Mouse (Mus musculus) left cerebral cortex, postnatal 4 days (tissue): ENCODE data around the gene Vgll4. TPM values are rescaled to one million over a fixed set of nuclear protein-coding genes. Genes with fewer than 3 reads are reported as not detected.

Experiments used
- DNase-seq: peaks from one replicate; pipeline ENCODE4 v3.0.0-alpha.2; 2022
- intact Hi-C: fragments of 180-260 bp; cut with DNase I; formaldehyde crosslinking; loops from one replicate; pipeline ENCODE4 v1.15.1; 2025
- total RNA-seq, 2 experiments: library from RNA; stranded (reverse); gene quantifications; 2 replicates each; pipeline ENCODE4 v1.2.3; 2021

Vgll4 gene
- total RNA-seq, 2 experiments from 2014 or later = 60.0 to 63.7 TPM

DNA sequence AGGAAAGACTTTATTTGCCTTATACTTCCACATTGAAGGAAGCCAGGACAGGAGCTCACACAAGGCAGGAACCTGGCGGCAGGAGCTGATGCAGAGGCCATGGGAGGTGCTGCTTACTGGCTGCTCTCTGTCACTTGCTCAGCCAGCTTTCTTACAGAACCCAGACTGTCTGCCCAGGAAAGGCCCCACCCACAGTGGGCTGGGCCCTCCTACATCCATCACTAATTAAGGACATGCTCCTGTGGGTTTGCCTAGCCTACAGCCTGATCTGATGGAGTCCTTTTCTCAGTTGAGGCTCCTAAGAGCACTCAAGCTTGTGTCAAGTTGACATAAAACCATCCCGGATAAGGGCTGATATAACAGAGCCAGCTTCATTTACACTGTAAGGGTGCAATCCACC lies 115.4 kb downstream of the Vgll4 start:
- intact Hi-C loops = no loop called here
- no peak for DNase-seq

DNA sequence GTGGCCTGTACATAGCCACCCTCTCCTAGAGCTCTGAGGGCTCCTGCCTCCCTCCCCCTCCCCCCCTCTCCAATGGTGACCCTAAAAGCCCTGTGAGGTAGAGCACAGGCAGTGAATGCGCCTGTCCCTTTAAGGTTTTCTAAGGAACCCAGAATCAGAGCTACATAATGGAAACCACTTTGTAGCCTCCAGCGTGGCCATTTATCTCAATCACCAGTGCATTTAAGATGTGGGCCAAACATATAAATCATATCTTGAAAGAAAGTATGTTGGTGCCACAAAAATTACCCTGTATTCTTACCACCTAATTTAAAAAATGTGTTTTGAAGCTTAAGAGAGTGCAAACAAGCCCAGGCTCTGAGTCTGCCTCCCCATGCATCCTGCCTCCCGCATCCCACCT lies 117.1 kb downstream of the Vgll4 start:
- intact Hi-C loops = no loop called here
- DNase-seq = no peak

DNA sequence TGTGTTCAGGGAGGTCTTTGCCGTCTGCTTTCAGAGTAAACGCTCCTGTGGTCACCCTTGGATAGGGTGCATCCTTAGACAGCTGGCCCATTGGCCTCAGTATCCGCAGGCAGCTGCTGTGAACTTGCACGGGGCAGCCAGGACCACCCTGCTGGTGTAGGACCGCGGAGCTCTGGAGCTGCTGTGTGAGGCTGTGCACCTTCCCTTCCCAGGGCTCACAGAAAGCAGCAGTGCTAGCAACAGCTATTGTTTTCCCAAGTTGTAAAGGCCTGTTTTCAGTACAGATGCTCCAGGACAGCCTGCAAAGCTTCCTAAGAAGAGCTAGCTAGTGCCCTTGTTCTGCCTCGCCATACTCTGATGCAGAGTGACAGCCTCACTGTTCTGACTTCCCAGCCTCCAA lies 118.1 kb downstream of the Vgll4 start:
- intact Hi-C loops = no loop called here
- no peak for DNase-seq

DNA sequence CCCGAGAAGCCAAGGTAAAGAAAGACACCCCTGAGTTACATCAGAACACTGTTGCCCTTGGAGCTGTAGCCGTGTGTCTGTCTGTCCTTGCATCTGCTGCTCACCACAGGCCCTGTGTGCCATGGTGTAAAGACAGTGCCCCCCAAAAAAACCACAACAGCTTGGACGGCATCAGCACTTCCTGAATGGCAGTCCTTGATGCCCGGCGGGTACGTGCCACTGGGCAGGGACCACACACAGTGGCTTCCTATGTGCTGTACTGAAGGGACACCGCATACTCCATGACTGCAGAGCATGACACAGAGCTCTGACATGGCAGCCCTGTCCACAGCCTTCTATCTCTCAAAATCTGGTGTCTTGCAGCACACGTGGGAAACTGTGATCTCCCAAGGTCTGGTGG lies 120.0 kb downstream of the Vgll4 start:
- intact Hi-C loops = no loop called here
- DNase-seq = no peak

DNA sequence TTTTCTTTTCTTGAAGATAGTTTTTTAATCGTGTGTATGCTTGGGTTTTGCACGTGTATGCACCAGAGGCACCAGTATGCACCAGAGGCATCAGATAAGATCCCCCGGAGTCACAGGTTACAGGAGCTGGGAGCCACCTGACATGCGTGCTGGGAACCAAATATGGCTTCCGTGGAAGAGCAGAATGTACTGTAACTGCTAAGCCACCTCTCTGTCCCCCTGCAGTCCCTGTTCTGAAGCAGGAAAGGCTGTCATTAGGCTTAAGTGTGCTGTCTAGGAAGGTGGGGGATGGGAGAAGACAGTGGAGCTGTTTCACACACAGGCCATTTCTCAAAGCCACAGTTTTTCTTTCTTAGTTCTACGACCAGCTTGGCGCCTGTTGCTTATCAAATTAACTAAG lies 121.0 kb downstream of the Vgll4 start:
- no peak for DNase-seq
- intact Hi-C loops = no loop called here

DNA sequence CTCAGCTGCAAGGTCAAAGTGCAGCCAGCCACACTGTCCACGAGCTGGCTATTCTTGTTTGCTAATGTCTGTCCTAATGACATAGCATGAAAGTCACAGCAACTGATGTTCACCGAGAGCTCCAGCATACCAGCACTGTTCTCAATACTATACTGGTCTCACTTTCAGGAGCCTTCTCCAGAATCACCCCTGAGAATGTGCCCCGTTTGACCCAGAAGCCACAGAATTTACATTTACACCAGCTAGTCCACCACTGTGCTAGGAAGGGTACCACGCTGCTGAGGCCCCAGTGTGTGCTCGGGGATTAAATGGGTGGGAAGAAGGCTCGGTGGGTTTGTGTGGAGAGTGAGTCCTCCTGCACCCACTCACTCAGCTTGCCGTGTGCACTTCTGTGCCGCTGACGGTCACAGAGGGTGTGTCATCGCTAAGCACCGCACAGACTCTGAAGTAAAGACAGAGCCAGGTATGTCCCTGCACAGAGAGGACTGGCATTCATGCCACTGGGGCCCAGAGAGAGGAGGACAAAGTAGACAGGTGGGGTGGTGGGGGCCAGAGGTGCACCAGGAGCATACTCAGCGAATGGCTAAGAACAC lies 122.1 kb downstream of the Vgll4 start:
- DNase-seq = no peak
- intact Hi-C loops = no loop called here

DNA sequence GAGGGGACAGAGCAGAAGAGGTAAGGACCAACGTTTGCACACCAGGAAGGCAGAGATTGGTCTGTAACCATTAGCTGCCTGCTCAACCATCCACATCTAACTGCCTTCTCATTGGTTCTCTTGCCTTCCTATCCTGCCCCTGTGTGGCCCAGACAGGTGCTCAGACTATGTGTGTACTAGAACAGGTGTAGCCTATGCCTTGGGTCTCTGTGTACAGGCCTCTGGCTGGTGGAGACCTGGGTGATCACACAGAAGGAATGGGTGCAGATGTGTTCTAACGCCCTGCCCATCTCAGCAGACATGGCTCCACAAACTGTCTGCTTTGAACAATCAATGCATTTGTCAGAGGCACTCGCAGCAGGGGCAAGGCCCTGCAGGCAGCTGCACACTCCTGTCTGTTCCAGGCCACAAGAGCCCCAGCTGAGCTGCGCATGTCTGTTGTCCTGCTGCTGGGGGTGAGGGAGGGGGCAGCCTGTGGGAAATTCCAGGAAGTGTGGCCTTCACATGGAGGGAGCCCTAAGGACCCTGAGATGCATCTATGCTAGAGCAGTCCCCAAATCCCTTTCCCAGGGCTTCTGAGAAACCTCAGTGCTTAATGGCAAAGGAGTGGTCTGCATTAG lies 123.5 kb downstream of the Vgll4 start:
- intact Hi-C loops = no loop called here
- peak; percentile 52 for DNase-seq

DNA sequence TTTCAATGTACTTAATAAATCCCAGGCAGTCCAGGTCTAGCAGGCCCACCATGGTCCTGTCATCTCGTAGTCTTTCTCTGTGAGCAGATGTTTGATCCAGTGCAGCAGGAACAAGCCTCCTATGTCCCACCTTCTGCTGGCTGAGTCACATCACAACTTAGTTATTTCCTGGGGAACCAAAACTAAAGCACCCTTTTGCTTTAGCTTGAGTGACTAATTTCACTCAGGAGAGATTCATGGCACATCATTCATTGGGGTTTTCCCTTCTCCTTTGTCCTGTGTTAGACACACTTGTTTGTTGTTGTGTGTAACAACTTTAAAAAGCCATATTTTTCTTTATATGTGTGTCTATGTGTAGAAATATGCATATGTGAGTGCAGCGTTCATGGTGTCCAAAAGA lies 126.9 kb downstream of the Vgll4 start:
- intact Hi-C loops = no loop called here

DNA sequence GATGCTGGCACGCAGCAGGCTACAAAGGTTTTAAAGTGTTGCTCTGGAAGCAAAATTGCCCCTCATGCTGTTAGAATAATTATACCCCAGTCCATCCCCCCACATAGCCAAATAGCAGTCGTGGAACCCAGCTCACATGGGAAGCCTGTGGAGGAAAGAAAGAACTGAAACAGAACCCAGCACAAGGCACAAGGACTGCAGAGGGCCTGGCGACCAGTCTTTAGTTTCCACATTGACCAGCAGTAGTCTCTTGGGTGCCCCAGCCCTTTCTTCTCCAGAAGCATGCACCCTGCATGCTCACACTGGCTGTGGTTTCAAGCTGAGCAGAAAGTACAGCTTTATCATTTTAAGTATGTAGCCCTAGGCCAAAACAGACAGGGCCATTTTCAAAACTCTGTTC lies 127.7 kb downstream of the Vgll4 start:
- DNase-seq = no peak
- intact Hi-C loops = no loop called here

More for the DNA sequence above, 126.9 kb downstream of the Vgll4 start:
- DNase-seq = no peak

DNA sequence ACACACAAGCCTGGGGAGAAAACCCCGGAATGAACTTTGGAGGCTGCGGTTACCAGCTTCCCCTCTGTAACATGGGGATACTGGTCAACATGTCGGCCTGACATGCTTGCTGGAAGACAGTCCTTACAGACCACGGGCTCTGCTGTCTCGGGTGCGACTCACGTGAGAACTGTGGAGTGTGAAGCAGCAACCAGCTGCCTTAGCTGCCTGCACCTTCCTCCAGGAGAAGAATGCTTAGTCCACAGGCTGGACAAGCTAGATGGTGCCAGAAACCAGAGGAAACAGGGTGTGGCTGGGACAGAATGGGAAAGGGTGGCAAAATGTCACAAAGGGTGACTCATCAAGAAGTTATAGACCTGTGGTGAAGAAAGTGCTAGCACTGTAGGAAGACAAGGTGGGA lies 129.8 kb downstream of the Vgll4 start:
- intact Hi-C loops = no loop called here
- no peak for DNase-seq

DNA sequence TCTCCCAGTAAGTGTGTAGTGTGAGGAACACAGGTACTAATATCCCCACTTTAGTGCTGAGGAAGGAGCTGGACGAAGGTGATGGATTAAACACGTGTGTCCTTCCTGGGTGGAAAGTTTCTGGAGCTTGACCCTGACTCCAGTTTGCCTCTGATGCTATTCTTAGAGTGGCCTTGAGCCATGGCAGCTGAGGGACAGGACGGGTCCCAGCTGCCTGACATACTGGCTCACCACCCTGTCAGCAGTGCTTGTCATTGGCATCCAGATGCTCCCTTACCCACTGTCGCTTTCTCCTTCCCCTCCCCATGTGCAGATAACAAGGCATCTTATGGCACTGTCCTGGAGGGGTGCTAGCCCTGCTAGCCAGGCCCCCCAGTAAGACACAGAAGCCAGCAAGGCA lies 130.9 kb downstream of the Vgll4 start:
- DNase-seq = no peak
- intact Hi-C loops = no loop called here

DNA sequence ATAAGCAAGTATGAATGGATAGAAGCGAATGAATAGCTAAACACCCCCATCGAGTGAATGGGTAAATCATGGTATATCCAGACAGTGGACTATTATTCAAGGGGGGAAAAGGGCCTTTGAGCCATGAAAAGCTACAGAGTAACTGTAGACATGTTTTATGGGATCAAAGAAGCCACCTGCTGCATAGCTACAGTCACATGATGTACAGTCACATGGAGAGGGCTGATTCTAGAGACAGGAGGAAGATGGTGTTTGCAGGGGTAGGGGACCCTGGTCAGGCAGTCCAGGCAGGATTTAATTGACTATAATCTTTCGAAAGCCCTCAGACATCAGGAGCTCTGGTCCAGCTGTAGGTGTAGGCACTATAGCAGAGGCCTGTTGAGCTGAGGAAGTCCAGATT lies 133.4 kb downstream of the Vgll4 start:
- DNase-seq = no peak
- intact Hi-C loops = no loop called here

DNA sequence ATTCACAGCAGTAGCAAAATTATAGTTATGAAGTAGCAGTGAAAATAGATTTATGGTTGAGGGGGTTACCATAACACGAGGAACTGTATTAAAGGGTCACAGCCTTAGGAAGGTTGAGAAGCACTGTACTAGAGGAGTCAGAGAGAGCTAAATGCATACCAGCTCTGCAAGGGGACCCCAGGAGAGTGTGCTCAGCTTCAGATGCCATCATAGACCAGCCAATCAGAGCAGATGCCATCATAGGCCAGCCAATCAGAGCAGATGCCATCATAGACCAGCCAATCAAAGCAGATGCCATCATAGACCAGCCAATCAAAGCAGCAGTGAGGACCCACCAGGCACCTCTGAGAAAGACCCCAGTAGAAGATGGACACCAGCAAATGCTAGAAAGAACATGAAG lies 134.0 kb downstream of the Vgll4 start:
- DNase-seq = no peak
- intact Hi-C loops = no loop called here

DNA sequence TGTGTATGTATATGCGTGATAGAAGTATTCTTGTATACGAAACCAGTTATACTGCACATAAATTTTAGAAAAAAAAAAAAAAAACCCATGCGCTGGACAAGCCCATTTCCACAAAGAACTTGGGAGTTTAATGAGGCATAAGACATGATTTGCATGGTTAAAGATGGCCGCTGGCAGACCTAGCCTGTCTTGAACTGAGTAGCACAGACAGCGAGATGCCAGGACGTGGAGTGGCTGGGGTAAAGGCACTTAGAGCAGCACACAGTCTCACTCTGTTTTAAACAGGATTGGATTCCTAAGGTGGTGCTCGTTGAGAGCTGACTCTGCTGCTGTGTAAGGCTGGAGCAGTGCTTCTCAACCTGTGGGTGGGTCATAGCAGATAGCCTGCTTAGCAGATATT lies 134.4 kb downstream of the Vgll4 start:
- no peak for DNase-seq
- intact Hi-C loops = no loop called here

DNA sequence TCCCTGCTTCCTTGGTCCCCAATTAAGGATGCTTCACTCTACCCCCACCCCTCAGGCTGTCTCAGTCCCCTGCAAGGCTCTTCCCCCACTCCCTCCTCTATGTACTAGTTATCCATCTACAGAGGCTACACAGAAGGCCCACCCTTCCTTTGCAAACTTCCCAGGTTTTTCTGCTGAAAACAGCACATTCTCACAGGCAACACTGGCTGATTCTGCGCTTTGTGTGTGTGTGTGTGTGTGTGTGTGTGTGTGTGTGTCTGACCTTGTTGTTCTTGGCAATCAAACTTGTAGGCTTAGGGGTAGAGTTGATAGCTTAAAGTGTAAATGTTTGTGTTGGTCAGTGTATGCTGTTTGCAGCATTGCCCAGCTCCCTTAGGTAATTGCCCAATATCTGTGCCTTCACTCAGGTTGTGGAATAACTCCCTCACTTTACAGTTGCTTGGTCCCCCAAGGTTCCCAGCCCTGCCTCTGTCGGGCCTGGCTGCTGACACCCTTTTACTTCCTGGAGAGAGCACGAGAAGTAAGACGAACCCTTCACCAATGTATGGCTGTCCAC lies 135.9 kb downstream of the Vgll4 start:
- DNase-seq = no peak
- intact Hi-C loops = no loop called here

DNA sequence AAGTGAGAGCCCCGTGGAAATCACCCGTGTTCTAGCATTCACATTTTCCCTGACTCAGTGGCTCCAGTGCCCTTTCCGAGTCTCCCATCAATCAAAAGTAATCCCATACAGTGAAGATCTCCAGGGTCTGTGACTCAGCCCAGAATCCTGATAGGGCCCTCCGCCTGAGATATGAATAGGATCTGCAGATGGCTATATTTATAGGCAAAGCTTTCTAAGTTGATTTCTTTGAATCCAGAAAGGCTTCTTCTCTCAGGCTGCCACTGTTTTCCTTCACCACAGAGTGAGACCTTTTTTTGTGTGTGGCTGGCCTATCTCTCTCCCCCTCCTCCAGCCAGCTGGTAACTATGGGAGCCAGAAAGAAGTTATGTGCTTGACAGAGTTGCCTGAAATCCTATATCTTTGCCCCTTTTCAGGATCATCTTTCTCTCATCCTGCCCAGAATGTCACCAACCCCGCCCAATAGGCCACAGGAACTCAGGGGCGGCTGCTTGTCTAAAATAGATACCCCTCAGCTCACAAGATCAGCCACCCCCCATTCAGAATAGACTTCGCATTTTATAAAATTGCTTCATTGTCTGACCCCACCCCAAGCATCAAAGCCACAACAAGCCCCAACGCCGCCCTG lies 136.6 kb downstream of the Vgll4 start:
- intact Hi-C loops = no loop called here

DNA sequence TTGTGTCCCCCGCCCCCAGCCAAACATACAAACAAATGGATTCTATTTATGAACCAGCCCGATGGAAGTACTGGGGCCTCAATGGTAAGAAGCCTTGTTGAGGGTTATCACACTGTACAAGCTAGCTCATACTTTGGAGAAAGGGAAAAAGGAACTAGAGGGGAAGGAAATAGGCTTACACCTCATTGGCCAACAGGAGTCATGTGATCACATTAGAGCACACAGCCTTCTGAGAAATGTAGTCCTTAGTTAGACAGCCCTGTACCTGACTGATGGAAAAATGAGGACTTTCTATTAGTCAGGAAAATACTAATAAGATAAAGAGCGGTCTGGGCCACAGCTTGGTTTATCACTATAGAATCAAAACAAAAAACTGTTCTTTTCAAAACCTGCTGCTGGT lies 138.0 kb downstream of the Vgll4 start:
- intact Hi-C loops = no loop called here
- no peak for DNase-seq

More for the DNA sequence above, 136.6 kb downstream of the Vgll4 start:
- DNase-seq = no peak

DNA sequence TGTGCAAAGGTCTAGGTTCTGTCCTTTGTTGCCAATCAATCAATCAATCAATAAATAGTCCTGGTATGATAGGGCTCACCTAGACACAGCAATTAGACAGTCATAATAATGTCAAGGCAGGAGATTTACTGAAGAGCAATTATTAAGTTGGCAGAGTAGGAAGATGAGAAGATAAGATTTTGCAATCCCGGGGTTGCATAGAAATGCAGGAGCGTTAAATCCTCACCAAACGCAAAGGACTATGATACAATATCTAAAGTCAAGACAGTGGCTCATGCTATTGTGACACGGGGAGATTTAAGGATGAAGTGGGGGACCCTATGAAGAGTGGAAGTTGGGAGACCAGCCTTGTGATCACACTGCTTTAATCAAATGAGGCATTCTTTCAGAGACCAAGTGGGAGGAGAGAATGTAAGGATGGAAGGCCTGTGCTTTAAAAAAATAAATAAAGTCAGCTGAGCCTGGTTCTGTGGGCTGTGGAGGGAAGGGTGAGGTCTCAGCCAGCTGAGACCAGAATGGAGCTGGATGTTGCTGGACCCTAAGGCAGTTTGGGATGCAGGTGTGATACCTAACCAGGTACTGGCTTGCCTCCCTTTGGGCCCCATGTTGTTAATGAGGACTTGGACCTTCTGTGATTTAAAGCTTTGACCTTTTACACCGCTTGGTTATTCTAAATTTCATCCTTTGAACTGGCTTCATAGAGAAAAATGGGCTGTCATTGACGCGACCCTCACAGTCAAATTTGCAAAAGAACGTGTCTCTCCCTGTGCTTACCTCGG lies 139.9 kb downstream of the Vgll4 start:
- DNase-seq = no peak
- intact Hi-C loops = no loop called here

DNA sequence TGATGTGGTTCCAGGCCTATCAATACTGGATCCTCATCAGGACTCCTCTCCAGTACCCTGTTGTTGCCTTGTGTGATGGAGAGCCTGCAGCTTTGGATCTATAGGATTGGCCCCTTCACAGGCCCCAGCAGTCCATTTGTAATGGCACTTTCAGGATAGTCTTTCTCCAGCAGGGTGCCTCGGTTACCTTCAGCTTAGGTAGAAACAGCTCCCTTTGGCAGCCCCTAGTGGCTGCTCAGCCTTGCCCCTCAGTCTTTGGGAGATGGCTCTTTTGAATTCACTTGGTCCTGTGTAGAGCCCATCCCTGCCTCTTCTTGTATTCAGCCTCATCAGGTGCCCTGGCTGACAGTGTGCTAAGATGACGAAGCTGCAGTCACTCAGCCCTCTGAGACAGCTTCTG lies 142.9 kb downstream of the Vgll4 start:
- intact Hi-C loops = no loop called here
- DNase-seq = no peak

DNA sequence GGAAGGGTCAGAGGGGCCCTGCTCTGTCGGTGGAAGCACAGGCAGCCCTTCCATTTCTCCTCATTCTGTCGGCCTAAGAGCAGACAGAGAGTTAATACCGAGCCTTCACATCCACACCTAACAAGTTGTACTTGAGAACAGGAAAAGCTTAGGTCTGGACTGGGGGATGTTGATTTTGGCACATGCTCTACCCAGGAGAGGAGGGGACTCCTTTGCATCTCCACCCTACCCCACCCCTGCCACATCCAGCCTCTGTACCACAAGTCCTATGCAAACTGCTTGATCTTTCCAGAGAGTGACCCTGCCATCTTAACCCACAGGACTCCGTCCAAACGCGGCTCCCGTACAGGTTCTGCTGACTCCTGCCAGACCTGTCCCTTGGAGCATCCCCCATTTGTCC lies 148.1 kb downstream of the Vgll4 start:
- no peak for DNase-seq

DNA sequence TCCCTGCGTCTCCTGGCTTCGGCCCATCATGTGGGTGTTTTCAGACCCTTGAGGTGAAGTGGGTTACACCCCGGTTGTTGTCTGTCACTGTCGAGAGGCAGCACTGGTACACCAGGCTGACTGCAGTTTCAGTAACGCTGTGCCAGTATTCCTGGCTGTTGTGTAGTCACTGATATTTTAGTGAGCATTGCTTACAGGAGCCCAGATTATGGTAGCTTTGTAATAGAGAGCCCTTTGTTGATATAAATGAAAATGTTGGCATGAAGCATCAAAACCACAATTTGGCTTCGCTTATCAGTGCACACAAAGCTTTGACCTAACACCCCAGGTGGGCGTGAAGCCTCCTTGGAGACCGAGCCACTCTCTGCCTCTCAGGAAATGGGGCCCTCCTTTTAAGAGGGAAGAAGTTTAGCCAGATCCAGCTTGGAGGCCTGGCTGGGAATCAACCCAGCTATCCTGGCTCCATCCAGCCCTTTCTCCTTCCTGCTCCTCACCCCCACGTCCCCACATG lies 149.8 kb downstream of the Vgll4 start:
- DNase-seq = no peak
- intact Hi-C loops = no loop called here

More for the DNA sequence above, 148.1 kb downstream of the Vgll4 start:
- intact Hi-C loops = no loop called here
